Mouse (Mus musculus): ENCODE data around the gene Bcl2l15.

The Bcl2l15 gene

GRCm38 (mm10) chr3:103868008-103868407, 35.6 kb downstream of the Bcl2l15 start:
- DNase-seq (ENCODE audit: low spot score): no peak

DNA sequence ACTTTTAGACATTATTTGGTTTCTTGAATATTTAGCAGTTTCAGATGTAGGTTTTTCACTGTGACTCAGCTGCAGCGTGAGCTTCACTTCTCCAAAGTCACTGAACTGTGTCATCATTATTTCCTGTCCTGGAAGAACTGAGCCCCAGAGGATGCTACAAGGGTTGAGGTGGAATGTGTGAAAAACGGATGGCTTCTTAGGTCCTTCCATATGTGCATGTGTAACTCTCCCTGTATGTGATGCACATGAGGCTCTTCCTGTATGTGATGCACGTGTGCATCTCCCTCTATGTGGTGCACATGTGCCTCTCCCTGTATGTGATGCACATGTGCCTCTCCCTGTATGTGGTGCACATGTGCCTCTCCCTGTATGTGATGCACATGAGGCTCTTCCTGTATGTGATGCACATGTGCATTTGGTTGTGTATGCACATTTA, 40.3 kb downstream of the Bcl2l15 start:
- no peak for DNase-seq (ENCODE audit: low spot score)

- DNase-seq (ENCODE audit: low spot score): no peak
These were observed 41.9 kb downstream of the Bcl2l15 start for GRCm38 (mm10) chr3:103874329-103874728.

DNA sequence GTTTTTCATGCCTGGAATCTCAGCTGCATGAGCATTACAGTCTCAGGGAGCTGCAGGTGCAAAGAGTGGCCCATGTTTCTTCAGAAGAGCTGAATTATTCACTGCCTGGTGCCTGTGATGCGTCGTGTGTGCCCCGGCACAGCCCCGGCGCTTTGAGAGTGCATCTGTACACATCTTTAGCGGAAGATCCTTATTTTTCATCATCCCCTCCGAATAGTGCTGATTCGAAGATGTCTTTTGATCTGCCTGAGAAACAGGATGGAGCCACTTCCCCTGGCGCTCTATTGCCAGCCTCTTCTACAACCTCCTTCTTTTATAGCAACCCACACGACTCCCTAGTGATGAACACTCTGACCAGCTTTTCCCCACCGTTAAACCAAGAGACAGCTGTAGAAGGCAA, 53.5 kb downstream of the Bcl2l15 start:
- no peak for DNase-seq (ENCODE audit: low spot score)

- no peak for DNase-seq (ENCODE audit: low spot score)
These were observed 55.2 kb downstream of the Bcl2l15 start for GRCm38 (mm10) chr3:103887581-103887980.

DNA sequence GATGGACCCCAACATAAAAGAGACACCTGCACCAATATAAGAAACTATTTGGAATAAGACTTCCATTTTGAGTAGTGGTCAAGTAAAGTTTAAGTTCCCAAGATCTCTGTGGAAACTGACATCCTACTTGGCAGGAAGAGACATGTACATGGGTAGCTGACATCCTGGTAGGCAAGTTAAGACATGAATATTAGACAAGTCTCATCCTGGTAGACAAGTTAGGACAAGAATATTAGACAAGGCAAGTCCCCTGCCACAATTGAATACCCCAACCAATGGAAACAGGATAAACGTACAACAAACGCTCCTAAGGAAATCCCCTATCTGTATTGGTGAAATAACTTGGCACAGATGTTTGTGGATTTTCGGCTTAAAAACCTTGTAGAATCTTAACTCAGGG, 61.0 kb downstream of the Bcl2l15 start:
- no peak for DNase-seq (ENCODE audit: low spot score)

All from ovary, adult 18-20 months (tissue).